Mouse (Mus musculus): ENCODE data around the gene Trim25.

- TF ChIP-seq CTCF (IDR thresholded peaks at IDR 0.05; ENCODE audit: insufficient read depth, low read length) (no peak), POLR2A (IDR thresholded peaks at IDR 0.05; ENCODE audit: borderline replicate concordance, extremely low read depth, low read depth, low read length) (no peak)
Measured at GRCm38 (mm10) chr11:89059919-89060422, 60.8 kb downstream of the Trim25 start.
